Mouse (Mus musculus): ENCODE measurements around the gene Gdpd5. TPM values are rescaled to one million over a fixed set of nuclear protein-coding genes. Genes with fewer than 3 reads are reported as not detected.

Gdpd5 gene
- polyA plus RNA-seq, 1 experiment, result 24.0 TPM

DNA sequence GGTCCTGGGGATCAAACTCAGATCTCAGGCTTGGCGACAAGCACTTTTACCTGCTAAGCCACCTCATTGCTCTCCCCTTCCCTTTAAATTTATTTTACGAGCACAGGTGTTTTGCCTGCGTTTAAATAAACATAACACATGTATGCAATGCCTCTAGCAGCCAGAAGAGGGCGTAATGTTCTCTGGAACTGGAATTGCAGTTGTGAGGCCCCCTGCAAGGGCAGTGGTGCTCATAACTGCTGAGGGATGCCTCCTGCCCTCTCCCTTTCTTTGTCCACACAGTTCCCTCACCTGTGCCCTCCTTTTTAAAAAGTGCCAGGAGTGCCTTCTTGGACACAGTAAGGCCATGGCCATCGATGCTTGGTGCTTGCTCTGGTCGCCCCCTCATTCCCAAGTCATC is 62.8 kb downstream of the Gdpd5 start:
- no peak for DNase-seq (ENCODE audit: low read depth)

DNA sequence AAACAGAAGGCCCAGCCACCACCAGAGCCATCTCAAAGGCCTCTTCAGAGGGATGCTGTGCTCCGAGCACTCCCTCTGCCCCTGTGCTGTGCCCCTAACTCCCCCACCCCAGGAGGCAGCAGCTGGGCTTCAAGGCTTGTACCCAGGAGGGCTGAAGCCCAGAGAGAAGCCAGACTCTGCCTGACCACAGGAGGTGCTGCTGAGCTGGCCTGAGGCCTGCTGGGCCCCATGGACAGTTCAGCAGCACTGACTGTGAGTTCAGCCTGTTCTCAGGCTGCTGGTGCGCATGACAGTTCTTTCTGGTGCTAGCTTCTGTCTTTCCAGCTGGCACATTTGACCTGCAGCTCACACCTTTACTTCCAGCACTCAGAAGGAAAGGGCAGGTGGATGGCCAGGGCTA is 64.6 kb downstream of the Gdpd5 start:
- DNase-seq (ENCODE audit: low read depth), result no peak

DNA sequence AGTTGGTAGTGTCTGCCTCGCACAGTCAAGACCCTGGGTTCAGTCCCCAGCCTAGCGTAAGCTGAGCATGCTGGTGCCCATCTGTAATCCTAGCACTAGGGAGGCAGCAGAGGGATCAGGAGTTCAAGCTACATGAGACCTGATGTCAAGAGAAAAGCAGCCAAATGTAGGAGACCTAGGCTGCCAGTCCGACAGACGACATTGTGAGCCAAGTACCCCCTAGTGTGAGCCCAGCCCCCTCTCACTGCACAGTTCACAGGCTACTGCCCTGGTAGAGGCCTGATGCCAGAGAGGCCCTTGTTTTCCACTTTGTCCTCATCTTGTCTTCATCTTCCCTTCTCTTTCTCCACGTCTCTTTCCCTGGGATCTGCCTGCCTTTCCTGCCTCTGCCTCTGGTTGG is 66.1 kb downstream of the Gdpd5 start:
- no peak for DNase-seq (ENCODE audit: low read depth)

DNA sequence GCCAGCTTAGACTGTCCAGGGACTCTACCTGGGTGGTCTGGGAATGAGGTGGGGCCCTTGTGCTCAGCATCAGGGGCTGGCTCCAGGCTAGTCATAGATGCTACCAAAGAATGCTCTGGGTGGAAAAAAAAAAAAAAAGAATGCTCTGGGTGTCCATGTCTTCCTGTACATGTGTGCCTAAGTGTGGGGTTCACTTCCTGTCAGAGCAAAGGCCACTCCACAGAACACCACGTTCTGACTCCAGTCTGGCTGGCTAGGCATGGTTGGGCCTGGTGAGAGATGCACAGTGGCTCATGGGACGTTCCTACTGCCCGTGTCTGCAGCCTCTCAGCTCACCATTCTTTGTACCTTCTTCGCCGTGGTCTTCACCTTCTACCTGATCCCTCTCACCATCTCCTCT is 67.4 kb downstream of the Gdpd5 start:
- no peak for DNase-seq (ENCODE audit: low read depth)

- no peak for DNase-seq (ENCODE audit: low read depth)
Measured at GRCm38 (mm10) chr7:99449063-99449462, 67.8 kb downstream of the Gdpd5 start.

GRCm38 (mm10) chr7:99449751-99450150 is 68.5 kb downstream of the Gdpd5 start:
- DNase-seq (ENCODE audit: low read depth), result no peak

DNA sequence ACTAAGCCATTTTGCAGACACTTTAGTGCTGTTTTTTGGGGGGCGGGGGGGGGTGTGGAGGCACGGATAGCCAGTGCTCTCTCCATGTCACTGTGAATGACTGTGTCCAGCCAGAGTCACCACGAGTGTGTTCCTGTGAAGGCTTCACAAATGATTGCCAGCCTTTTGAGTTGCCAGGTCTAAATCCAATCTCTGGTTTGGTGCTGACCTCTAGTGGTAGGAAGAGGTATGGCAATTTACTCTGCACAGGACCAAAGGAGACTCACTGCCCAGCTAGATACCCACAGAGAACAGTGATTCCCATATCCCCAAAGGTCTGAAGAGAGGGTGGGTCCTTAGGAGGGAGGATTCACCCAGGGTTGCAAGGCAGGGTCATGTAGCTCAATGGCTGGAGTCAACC is 69.5 kb downstream of the Gdpd5 start:
- DNase-seq (ENCODE audit: low read depth), result no peak

DNA sequence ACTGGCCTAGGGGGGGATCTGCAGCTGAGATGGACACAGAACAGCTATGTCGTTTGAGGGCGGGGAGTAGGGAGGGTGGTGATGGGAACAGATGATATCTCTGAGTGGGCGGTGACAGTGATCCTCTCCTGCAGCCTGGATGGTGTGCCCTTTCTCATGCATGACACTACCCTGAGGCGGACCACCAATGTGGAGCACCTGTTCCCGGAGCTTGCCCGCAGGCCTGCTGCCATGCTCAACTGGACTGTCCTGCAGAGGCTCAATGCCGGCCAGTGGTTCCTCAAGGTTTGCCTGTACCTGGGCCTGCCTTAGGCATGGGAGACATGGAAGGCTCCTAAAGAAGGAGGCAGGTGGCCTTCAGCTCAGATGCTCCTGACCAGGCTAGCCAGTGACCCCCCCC is 71.6 kb downstream of the Gdpd5 start:
- DNase-seq (ENCODE audit: low read depth), result no peak

- DNase-seq (ENCODE audit: low read depth), result no peak
Measured at GRCm38 (mm10) chr7:99454044-99454443, 72.8 kb downstream of the Gdpd5 start.

GRCm38 (mm10) chr7:99458849-99459248 is 77.6 kb downstream of the Gdpd5 start:
- DNase-seq (ENCODE audit: low read depth), result no peak

DNA sequence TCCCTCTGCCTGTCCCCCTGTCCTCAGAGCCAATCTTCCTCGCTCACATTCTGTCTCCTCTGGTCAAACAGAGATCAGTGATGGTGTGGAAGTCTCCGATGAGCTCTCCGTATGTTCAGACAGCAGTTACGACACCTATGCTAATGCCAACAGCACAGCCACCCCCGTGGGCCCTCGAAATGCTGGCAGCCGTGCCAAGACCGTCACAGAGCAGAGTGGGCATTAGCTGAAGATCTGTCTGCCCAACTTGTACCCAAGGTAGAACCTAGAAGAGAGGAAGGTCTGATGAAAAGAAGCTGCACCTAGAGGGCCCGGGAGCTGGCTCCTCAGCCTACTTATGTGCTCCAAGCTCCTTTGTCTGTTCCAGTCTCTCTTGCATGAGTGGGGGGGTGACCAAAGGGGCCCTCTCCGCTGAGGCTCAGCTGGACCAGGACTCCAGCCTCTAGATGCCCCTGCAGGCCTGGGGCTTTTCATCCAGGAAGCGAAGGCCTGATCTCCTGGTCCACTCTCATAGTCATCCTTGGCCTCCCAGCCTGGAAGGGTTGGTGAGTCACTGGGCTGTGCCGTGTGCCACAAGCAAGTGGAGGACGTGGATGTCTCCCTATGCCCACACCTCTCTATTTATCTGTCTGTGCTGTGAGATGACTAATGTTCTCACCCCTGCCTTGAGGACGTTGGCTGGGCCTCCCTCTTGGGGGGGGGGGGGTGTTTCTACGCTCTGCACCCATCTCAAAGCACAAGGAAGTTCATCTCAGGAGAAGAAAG is 78.9 kb downstream of the Gdpd5 start:
- no peak for DNase-seq (ENCODE audit: low read depth)

GRCm38 (mm10) chr7:99463120-99463519 is 81.9 kb downstream of the Gdpd5 start:
- DNase-seq (ENCODE audit: low read depth), result no peak

GRCm38 (mm10) chr7:99465811-99466210 is 84.6 kb downstream of the Gdpd5 start, which contains the start of gene Klhl35:
TSS of gene Klhl35 (plus strand) at chr7:99466004.
- no peak for DNase-seq (ENCODE audit: low read depth)

- no peak for DNase-seq (ENCODE audit: low read depth)
Measured at GRCm38 (mm10) chr7:99467916-99468282, 86.7 kb downstream of the Gdpd5 start.

DNA sequence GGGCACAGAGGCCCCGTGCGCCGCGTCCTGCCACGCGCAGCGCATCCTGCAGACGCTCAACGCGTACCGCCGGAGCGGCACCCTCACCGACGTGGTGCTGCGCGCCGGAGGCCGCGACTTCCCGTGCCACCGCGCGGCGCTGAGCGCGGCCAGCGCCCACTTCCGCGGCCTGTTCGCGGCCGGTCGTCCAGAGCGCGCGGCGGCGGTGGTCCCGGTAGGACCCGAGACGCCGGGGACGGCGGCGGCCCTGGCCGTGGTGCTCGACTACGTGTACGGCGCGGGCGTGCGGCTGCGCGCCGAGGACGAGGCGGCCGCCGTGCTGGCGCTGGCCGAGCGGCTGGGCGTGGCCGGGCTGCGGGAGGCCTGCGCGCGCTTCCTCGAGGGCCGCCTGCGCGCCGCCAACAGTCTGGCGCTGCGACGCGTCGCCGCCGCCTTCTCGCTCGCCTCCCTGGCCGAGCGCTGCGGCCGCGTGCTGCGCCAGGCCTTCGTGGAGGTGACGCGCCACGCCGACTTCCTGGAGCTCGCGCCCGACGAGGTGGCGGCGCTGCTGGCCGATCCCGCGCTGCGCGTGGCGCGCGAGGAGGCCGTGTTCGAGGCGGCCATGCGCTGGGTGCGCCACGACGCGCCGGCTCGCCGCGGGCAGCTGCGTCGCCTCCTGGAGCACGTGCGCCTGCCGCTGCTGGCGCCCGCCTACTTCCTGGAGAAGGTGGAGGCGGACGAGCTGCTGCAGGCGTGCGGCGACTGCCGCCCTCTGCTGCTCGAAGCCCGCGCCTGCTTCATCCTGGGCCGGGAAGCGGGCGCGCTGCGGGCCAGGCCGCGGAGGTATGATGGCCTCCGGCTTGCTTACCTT is 87.3 kb downstream of the Gdpd5 start:
- no peak for DNase-seq (ENCODE audit: low read depth)

DNA sequence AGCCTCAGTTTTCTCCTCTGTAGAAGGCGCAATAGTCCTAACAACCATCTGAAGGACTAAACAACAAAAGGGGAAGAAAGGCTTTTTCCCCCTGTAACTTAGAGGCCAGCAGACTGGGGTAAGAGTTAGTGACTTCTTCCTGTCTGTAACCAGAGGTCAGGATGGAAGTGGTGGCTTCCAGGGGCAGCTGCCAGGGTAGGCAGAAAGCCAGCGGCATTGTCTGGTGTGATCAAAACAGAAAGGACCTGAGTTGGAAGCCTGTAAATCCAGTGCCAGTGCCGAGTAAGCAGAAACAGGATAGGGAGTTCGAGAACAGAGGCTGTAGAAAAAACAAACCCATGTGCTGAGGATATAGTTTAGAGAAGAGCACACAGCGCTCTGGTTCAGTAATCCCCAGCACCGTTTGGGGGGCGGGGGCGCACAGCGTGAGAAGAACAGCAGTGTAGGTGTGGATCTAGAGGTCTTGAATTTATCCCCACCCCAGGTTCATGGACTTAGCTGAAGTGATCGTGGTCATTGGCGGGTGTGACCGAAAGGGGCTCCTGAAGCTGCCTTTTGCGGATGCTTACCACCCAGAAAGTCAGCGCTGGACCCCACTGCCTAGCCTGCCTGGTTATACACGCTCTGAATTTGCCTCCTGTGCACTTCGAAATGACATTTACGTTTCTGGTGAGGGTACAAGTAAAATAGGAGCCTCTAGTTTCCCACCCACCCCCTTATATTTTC is 88.6 kb downstream of the Gdpd5 start:
- DNase-seq (ENCODE audit: low read depth), result no peak

- no peak for DNase-seq (ENCODE audit: low read depth)
Measured at GRCm38 (mm10) chr7:99471578-99471977, 90.4 kb downstream of the Gdpd5 start.

DNA sequence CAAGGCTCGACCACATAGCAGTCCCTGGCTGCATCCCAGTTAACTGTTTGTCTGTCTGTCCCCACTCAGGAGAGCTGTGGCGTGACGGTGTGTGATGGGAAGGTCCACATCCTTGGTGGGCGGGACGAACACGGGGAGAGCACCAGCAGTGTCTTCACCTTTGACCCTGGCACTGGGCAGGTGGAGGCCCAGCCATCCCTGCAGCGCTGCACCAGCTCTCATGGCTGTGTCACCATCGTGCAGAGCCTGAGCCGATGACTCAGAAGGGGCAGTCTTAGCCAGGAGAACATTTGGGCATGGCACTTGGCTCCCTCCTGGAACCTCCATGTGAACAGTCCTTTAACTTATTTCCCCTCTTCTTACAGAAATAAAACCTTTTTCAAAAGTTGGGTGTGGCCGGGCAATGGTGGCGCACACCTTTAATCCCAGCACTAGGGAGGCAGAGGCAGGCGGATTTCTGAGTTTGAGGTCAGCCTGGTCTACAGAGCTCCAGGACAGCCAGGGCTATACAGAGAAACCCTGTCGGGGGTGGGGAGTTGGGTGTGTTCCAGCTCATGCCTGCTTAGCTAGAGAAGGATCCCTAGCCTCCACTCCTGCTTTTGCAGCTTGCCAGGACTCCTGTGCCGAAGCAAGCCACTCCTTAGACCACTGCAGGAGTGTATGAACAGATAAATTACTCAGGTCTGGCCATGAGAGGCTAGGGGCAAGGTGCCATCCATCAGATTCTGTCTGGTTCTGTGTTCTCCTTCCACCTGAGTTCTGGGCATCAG is 92.6 kb downstream of the Gdpd5 start:
- no peak for DNase-seq (ENCODE audit: low read depth)

- no peak for DNase-seq (ENCODE audit: low read depth)
Measured at GRCm38 (mm10) chr7:99474836-99475561, 93.8 kb downstream of the Gdpd5 start.

DNA sequence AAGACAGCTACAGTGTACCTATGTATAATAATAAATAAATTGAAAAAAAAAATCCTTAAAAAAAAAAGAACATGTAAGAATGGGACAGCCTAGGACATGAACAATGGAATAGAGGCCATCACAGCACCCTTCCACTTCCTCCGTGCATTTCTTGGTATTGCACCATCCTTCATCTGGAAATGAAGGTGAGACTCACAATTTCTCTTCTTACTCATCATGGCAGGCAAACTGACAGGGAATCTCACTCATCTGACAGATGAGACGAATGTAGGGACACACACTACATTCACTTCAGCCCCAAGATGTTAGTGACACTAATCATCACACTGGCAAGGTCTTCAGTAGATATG is 94.3 kb downstream of the Gdpd5 start:
- no peak for DNase-seq (ENCODE audit: low read depth)

DNA sequence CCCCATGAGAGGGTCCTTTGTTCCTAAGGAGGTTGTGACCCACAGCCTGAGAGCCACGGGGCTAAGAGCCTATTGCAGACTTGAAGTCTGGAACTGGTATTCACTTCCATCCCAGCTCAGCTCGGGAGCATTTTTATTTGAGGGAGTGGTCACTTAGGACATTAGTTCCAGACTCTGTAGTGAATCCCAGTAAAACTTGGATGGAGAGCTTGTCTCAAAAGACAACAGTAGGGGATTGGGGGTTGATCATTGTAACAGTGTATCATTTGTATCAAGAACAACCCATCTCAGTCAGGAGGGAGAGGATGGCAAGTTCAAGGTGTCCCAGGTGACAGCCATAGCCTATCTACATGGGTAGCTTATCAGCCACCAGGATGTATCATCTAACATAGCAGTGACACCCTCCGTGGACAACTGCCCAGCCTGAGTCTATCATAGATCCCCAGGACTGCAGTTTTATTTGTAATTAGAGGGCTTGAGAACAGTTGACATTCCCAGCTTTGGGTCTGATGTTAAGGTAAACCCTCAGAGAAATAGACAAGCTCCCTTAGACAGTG is 95.4 kb downstream of the Gdpd5 start:
- no peak for DNase-seq (ENCODE audit: low read depth)

All from gonadal fat pad, adult 2 months (tissue).